Mouse (Mus musculus): ENCODE results near the gene Zfp106.

DNA sequence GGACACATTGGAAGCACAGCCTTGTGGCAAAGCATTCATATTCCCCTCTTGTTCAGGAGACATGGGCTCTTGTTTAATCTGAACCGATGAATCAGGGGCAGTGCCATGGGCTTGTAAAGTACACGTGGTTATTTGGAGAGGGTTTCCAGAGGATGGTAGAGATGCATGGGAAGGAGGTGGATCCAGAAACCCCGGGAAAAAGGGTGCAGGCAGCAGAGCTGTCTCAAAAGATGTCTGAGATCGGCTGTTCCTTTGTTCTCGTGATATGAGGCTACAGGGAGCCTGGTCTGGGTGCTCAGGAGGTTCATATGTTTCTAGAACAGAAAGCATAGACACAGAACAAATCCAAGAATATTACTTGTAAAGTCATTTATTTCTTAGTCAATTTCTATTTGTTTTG lies 36.9 kb downstream of the Zfp106 start:
- TF ChIP-seq CTCF (IDR thresholded peaks at IDR 0.05) (no peak), POLR2A (IDR thresholded peaks at IDR 0.05; ENCODE audit: insufficient read depth, low read depth, low read length) (no peak)
